Mouse (Mus musculus): ENCODE results near the gene Cox20. TPM values are rescaled to one million over a fixed set of nuclear protein-coding genes. Genes with fewer than 3 reads are reported as not detected.

Cox20 gene
- polyA plus RNA-seq, 1 experiment from 2014 or later: 122 TPM

DNA sequence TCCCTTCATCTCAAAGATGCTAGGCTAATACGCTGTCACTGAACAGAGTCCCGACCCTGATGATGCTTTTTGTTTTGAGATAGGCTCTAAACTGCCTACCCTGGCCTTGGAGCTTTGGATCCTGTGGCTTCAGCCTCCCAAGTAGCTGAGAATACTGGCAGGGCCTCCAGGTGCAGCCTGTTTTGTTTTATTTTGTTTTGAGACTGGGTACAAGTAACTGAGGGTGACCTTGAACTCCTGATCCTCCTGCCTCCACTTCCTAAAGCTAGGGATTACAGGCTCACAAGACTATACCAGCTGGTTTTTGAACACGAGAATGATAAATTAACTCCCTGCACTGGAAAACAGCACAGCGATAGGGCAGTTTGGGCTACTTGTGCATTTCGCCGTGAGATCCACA is 46.2 kb downstream of the Cox20 start:
- Histone ChIP-seq H3K27me3 (replicated peaks) (no peaks in the 10 kb centered on the region), H3K36me3 (no peaks in the 10 kb centered on the region), H3K4me2 (no peak overlapping the region), H3K4me1 (peaks cover 15% of the 10 kb centered on the region), H3K4me3 (replicated peaks) (no peak overlapping the region), H3K27ac (replicated peaks) (no peak overlapping the region), H3K9me3 (replicated peaks) (no peaks in the 10 kb centered on the region), H3K9ac (replicated peaks) (no peak overlapping the region)
- ATAC-seq (ENCODE audit: low FRiP score): no peak
- 91% methylated on average over 6 of the region's 6 CpGs for WGBS

DNA sequence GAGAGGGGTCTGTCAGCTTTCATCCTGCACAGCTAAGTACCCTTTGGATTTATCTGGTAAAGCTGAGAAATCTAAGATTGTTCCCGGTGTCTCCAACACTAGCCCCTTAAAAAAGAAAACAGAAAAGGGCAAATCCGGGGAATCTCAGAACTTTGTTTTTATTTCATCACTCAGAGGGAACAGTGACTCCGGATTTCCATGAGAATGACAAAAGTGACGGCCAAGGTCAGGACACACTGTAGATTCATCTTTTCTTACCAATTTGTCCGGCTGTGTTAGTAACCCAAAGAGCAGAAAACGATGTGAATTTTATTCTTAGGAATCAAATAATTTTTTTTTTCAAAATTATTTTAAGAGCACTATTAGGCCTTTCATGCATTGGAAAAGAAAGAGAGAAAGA is 49.2 kb downstream of the Cox20 start:
- 82% methylated on average over 6 of the region's 6 CpGs for WGBS
- Histone ChIP-seq H3K9ac (replicated peaks) (no peak overlapping the region), H3K4me1 (peaks cover 17% of the 10 kb centered on the region), H3K36me3 (no peaks in the 10 kb centered on the region), H3K27ac (replicated peaks) (0 out of 2 replicates have a peak overlapping the region, but pooled peaks have one; percentile 86), H3K9me3 (replicated peaks) (no peaks in the 10 kb centered on the region), H3K4me3 (replicated peaks) (no peak overlapping the region), H3K4me2 (peak overlapping the region; percentile 79; the same call in 1 of the 2 replicates), H3K27me3 (replicated peaks) (no peaks in the 10 kb centered on the region)
- ATAC-seq (ENCODE audit: low FRiP score): no peak

GRCm38 (mm10) chr1:178368548-178369271 is 49.8 kb downstream of the Cox20 start:
- Histone ChIP-seq H3K27ac (replicated peaks) (peak overlapping the region; percentile 86), H3K36me3 (no peaks in the 10 kb centered on the region), H3K9me3 (replicated peaks) (no peaks in the 10 kb centered on the region), H3K27me3 (replicated peaks) (no peaks in the 10 kb centered on the region), H3K4me3 (replicated peaks) (peak overlapping the region; percentile 52), H3K9ac (replicated peaks) (peak overlapping the region; percentile 63), H3K4me2 (peak overlapping the region; percentile 79), H3K4me1 (peaks cover 17% of the 10 kb centered on the region)
- peak; percentile 96 for ATAC-seq (ENCODE audit: low FRiP score)
- WGBS: 3% methylated on average over 36 of the region's 36 CpGs

GRCm38 (mm10) chr1:178369272-178369651 is 50.3 kb downstream of the Cox20 start:
- H3K4me1 ChIP-seq: peaks cover 17% of the 10 kb centered on the region
- under 1% methylated on average over 11 of the region's 11 CpGs for WGBS
- peak overlapping the region; percentile 79 for H3K4me2 ChIP-seq
- H3K27me3 ChIP-seq (replicated peaks): no peaks in the 10 kb centered on the region
- peak overlapping the region; percentile 86 for H3K27ac ChIP-seq (replicated peaks)
- H3K9ac ChIP-seq (replicated peaks): peak overlapping the region; percentile 63
- H3K36me3 ChIP-seq: no peaks in the 10 kb centered on the region
- no peaks in the 10 kb centered on the region for H3K9me3 ChIP-seq (replicated peaks)
- peak overlapping the region; percentile 52 for H3K4me3 ChIP-seq (replicated peaks)
- ATAC-seq (ENCODE audit: low FRiP score): peak; percentile 83

Small RNA genes lying within 50 kb of the gene (microRNA-seq; reads per million reads assigned to microRNA genes)
- not detected for gene Gm27458

Other genes starting within 250 kb of the Cox20 start
- 22.0 and 23.6 TPM in 2 replicates for gene Desi2, start 131.7 kb upstream of the Cox20 start, polyA plus RNA-seq (2015; fragmentation: Nextera tagmentation; extraction: Ambion mirVana)
- 224 and 254 TPM in 2 replicates for gene Hnrnpu, start 18.7 kb downstream of the Cox20 start, polyA plus RNA-seq (2015; fragmentation: Nextera tagmentation; extraction: Ambion mirVana)
- gene Efcab2, start 87.0 kb downstream of the Cox20 start, polyA plus RNA-seq (2015; fragmentation: Nextera tagmentation; extraction: Ambion mirVana): 10.7 and 10.8 TPM in 2 replicates
- 10.6 and 11.1 TPM in 2 replicates for gene Kif26b, start 210.0 kb downstream of the Cox20 start, polyA plus RNA-seq (2015; fragmentation: Nextera tagmentation; extraction: Ambion mirVana)

Measured in neural tube, embryonic 15.5 days (tissue).